Mouse (Mus musculus) midbrain, embryonic 12.5 days (tissue): Measurements from ENCODE around the gene Arrb1. TPM values are rescaled to one million over a fixed set of nuclear protein-coding genes. Genes with fewer than 3 reads are reported as not detected.

ENCODE experiments used
- ATAC-seq: fragments of 200-750 bp; cut with Nextera tagmentation; 2 replicates; pipeline ENCODE4 v1.8.0; 2017; ENCODE audit warnings: low read depth, moderate TSS enrichment, moderate library complexity; ENCODE audit not compliant: low FRiP score
- H3K27ac ChIP-seq: fragments of 300-500 bp; sonication (generic); replicated peaks from 2 replicates; pipeline ENCODE4 v1.5.1; 2016; ENCODE audit warnings: mild to moderate bottlenecking
- H3K27me3 ChIP-seq: fragments of 300-500 bp; sonication (generic); 2 replicates; pipeline ENCODE4 v1.6.1; 2016; ENCODE audit warnings: mild to moderate bottlenecking
- H3K36me3 ChIP-seq: fragments of 300-500 bp; sonication (generic); 2 replicates; pipeline ENCODE4 v1.6.1; 2016
- H3K4me1 ChIP-seq: fragments of 300-500 bp; sonication (generic); 2 replicates; pipeline ENCODE4 v1.6.1; 2016
- H3K4me2 ChIP-seq: fragments of 300-500 bp; sonication (generic); replicated peaks from 2 replicates; pipeline ENCODE4 v1.6.1; 2016; ENCODE audit warnings: mild to moderate bottlenecking, moderate library complexity
- H3K4me3 ChIP-seq: fragments of 300-500 bp; sonication (generic); 2 replicates; pipeline ENCODE4 v1.5.1; 2016; ENCODE audit warnings: mild to moderate bottlenecking
- H3K9ac ChIP-seq: fragments of 300-500 bp; sonication (generic); replicated peaks from 2 replicates; pipeline ENCODE4 v1.6.1; 2016; ENCODE audit warnings: mild to moderate bottlenecking, moderate library complexity
- H3K9me3 ChIP-seq: fragments of 300-500 bp; sonication (generic); 2 replicates; pipeline ENCODE4 v1.6.1; 2016; ENCODE audit warnings: mild to moderate bottlenecking
- WGBS: fragments of 180-500 bp; shearing (Covaris S2); methylation state at CpG from one replicate; pipeline ENCODE4 v1.1.7; 2016; 5-methylcytosine and 5-hydroxymethylcytosine counted together
- polyA plus RNA-seq: library from polyadenylated mRNA; unstranded; fragments of >200 nt; fragmentation: Nextera tagmentation; extraction: Ambion mirVana; gene quantifications from 2 replicates; pipeline ENCODE4 v1.2.1, GENCODE M21; 2016

The Arrb1 gene
- polyA plus RNA-seq, 1 experiment from 2014 or later = 13.4 TPM

- no peak overlapping the region for H3K27ac ChIP-seq
- peaks cover 12% of the 10 kb centered on the region; the same call in 1 of the 2 replicates for H3K27me3 ChIP-seq
- ATAC-seq = no peak
- WGBS = 69% methylated on average over 4 of the region's 4 CpGs
- no peak overlapping the region for H3K4me3 ChIP-seq
- H3K4me2 ChIP-seq = peak overlapping the region; percentile 79
- 0 out of 2 replicates have a peak overlapping the region, but pooled peaks have one; percentile 20 for H3K9ac ChIP-seq
- no peaks in the 10 kb centered on the region for H3K9me3 ChIP-seq
- peaks cover 49% of the 10 kb centered on the region for H3K4me1 ChIP-seq
- no peaks in the 10 kb centered on the region for H3K36me3 ChIP-seq
Observed at GRCm38 (mm10) chr7:99538421-99538820, 3.2 kb downstream of the Arrb1 start.

GRCm38 (mm10) chr7:99539201-99539891, 4.1 kb downstream of the Arrb1 start:
- Histone ChIP-seq H3K4me3 (no peak overlapping the region), H3K36me3 (no peaks in the 10 kb centered on the region), H3K9me3 (no peaks in the 10 kb centered on the region), H3K9ac (0 out of 2 replicates have a peak overlapping the region, but pooled peaks have one; percentile 4), H3K27ac (no peak overlapping the region), H3K4me1 (peaks cover 46% of the 10 kb centered on the region), H3K27me3 (peaks cover 7% of the 10 kb centered on the region; the same call in 1 of the 2 replicates), H3K4me2 (peak overlapping the region; percentile 8)
- no peak for ATAC-seq
- WGBS = 29% methylated on average over 8 of the region's 8 CpGs

- no peak for ATAC-seq
- Histone ChIP-seq H3K4me1 (peaks cover 39% of the 10 kb centered on the region), H3K9ac (0 out of 2 replicates have a peak overlapping the region, but pooled peaks have one; percentile 4)
Observed at GRCm38 (mm10) chr7:99540016-99540415, 4.8 kb downstream of the Arrb1 start.

GRCm38 (mm10) chr7:99541204-99541603, 5.9 kb downstream of the Arrb1 start:
- no peak overlapping the region for H3K4me3 ChIP-seq
- no peak overlapping the region for H3K4me2 ChIP-seq
- no peaks in the 10 kb centered on the region for H3K9me3 ChIP-seq
- peaks cover 36% of the 10 kb centered on the region for H3K4me1 ChIP-seq
- H3K9ac ChIP-seq = no peak overlapping the region
- no peak overlapping the region for H3K27ac ChIP-seq
- peaks cover 7% of the 10 kb centered on the region; the same call in 1 of the 2 replicates for H3K27me3 ChIP-seq
- no peaks in the 10 kb centered on the region for H3K36me3 ChIP-seq
- 40% methylated on average over 5 of the region's 5 CpGs for WGBS
- no peak for ATAC-seq

More at GRCm38 (mm10) chr7:99540016-99540415, 4.8 kb downstream of the Arrb1 start:
- Histone ChIP-seq H3K4me3 (no peak overlapping the region), H3K36me3 (no peaks in the 10 kb centered on the region), H3K4me2 (peak overlapping the region; percentile 8), H3K9me3 (no peaks in the 10 kb centered on the region), H3K27ac (no peak overlapping the region), H3K27me3 (peaks cover 7% of the 10 kb centered on the region; the same call in 1 of the 2 replicates)
- WGBS = 90% methylated on average over 2 of the region's 2 CpGs

DNA sequence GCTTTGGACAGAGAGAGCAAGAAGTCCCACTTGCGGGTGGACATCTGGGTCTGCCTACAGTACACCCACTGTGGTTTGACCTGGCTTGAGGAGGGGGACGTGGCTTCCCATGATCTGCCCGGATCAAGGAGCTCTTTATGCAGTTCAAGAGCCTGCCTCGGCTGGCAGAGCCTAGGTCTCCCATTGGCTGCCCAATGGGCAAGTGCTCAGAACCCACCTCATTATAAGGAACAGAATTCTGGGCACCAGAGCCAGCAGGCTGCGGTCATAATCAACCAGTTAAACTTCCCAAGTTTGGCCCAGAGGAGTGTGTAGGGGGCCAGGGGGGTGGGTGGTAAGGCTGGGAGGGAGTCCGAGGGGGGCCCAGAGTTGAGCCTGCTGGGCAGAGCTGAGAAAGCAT, 9.0 kb downstream of the Arrb1 start:
- peaks cover 15% of the 10 kb centered on the region for H3K4me1 ChIP-seq
- 68% methylated on average over 6 of the region's 6 CpGs for WGBS
- H3K27ac ChIP-seq = no peak overlapping the region
- H3K4me2 ChIP-seq = no peak overlapping the region
- H3K27me3 ChIP-seq = no peaks in the 10 kb centered on the region
- ATAC-seq = no peak
- no peak overlapping the region for H3K4me3 ChIP-seq
- H3K36me3 ChIP-seq = no peaks in the 10 kb centered on the region
- no peaks in the 10 kb centered on the region for H3K9me3 ChIP-seq
- no peak overlapping the region for H3K9ac ChIP-seq

DNA sequence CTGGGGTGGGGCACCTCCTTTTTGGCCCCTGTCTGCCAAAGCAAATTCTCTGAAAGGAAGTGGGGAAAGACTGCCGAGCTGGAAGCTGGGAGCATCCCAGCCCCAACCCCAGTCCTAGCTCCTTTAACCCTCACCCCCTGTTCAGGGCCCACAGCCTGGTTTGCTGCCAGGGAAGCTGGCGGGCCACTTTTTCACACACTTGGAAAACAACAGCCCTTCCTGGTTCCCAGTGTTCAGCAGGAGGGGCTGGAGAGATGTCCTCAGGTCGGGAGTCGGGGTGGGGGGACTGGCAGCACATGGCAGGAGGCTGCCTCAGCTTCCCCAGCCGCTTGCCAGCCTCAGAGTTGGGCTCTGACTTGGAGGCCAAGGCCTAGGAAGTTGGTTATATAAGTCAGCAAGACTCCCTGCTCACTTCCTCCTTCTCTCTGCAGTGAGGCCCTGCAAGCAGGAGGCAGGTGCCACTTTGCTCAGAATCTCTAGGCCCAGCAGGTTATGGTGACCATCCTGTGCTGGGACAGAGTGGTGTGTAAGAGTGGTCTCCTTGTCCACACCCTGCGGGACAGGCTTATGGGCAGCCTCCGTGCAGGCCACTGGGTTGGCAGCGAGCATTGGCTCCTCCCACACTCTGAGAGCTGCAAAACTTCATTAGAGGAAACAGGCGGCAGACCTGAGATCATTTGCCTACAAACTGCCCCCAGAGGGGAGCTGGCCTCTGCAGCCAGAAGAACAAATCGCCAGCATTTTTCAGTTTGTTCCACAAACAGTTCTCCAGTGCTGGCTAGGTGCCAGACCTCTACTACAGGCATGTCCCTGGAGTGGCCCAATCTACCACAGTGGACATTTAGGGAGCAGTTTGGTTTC, 10.8 kb downstream of the Arrb1 start:
- ATAC-seq = no peak
- no peak overlapping the region for H3K4me3 ChIP-seq
- H3K27ac ChIP-seq = 0 out of 2 replicates have a peak overlapping the region, but pooled peaks have one; percentile 15
- H3K9ac ChIP-seq = no peak overlapping the region
- 0 out of 2 replicates have a peak, but pooled peaks cover 5% of the 10 kb centered on the region for H3K36me3 ChIP-seq
- H3K4me2 ChIP-seq = no peak overlapping the region
- H3K9me3 ChIP-seq = no peaks in the 10 kb centered on the region
- WGBS = 55% methylated on average over 10 of the region's 10 CpGs
- 0 out of 2 replicates have a peak, but pooled peaks cover 6% of the 10 kb centered on the region for H3K4me1 ChIP-seq
- H3K27me3 ChIP-seq = no peaks in the 10 kb centered on the region

DNA sequence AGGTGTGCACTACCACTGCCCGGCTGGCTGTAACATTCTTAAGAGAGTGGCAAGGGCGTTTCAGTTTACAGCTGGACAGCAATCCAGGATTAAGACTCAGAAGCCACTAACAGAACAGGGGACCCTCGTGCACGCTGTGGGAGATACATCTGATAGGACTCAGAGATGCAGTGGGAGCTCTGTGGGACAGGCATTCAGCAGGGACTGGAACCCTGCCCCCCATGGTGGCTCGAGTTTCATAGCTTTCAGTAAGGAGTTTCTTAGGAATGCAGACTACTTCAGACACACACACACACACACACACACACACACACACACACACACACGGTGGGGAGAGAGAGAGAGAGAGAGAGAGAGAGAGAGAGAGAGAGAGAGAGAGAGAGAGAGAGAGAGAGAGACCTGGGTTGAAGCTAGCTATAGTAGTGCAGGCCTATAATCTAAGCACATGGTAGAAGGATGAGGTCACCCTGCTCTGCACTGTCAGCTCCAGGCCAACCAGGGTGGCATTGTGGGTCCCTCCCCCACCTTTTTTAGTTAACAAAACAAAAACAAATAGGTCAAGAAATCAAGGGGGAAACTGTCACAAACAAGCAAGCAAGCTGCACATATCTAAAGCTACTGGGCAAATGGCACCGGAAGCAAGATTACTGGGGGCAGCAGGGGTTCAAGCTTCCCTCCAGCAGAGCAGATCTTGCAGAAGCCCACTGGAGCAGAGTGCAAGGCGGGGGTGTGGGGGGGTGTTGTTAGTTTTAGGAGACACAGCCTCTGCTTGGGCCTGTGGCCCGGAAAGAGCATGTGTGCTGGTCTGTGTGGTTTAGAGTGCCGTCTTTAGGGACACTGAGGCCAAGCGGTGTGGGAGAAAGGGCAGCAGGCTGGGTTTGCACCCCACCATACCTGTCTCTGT, 12.6 kb downstream of the Arrb1 start:
- ATAC-seq = no peak
- no peaks in the 10 kb centered on the region for H3K27me3 ChIP-seq
- H3K4me3 ChIP-seq = no peak overlapping the region
- H3K9me3 ChIP-seq = no peaks in the 10 kb centered on the region
- H3K9ac ChIP-seq = no peak overlapping the region
- 0 out of 2 replicates have a peak, but pooled peaks cover 5% of the 10 kb centered on the region for H3K36me3 ChIP-seq
- 59% methylated on average over 10 of the region's 11 CpGs for WGBS
- H3K4me2 ChIP-seq = no peak overlapping the region
- H3K27ac ChIP-seq = no peak overlapping the region
- 0 out of 2 replicates have a peak, but pooled peaks cover 6% of the 10 kb centered on the region for H3K4me1 ChIP-seq

DNA sequence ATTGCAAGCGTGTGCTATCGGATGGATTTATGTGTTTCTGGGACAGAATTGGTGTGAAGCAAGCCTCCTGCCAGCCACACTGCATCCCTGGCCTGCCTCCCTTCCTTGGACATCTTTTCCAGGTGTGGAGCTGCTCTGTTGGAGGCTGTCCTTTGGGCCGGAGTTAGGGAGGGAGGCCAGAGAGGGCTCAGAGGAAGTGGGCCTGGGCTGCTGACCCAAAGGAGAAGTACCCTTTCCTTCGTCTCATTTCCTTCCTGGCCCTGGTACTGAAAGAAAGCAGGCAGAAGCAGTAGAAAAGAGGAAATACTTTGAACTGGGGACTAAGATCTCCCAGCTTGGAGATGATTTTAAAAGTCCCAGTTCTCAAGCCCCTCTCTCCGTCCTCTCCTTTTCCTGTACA, 14.4 kb downstream of the Arrb1 start:
- no peak overlapping the region for H3K27ac ChIP-seq
- no peaks in the 10 kb centered on the region for H3K27me3 ChIP-seq
- H3K4me2 ChIP-seq = no peak overlapping the region
- no peaks in the 10 kb centered on the region for H3K9me3 ChIP-seq
- 0 out of 2 replicates have a peak, but pooled peaks cover 5% of the 10 kb centered on the region for H3K36me3 ChIP-seq
- H3K4me3 ChIP-seq = no peak overlapping the region
- no peak overlapping the region for H3K9ac ChIP-seq
- WGBS = 91% methylated on average over 5 of the region's 5 CpGs
- ATAC-seq = no peak
- H3K4me1 ChIP-seq = 0 out of 2 replicates have a peak, but pooled peaks cover 8% of the 10 kb centered on the region

- H3K4me2 ChIP-seq = no peak overlapping the region
- no peaks in the 10 kb centered on the region for H3K9me3 ChIP-seq
- 0 out of 2 replicates have a peak, but pooled peaks cover 5% of the 10 kb centered on the region for H3K36me3 ChIP-seq
- no peak overlapping the region for H3K27ac ChIP-seq
- ATAC-seq = no peak
- WGBS = 98% methylated on average over 3 of the region's 3 CpGs
- H3K27me3 ChIP-seq = no peaks in the 10 kb centered on the region; the same call in 1 of the 2 replicates
- H3K4me3 ChIP-seq = no peak overlapping the region
- peaks cover 9% of the 10 kb centered on the region; the same call in 1 of the 2 replicates for H3K4me1 ChIP-seq
- H3K9ac ChIP-seq = no peak overlapping the region
Observed at GRCm38 (mm10) chr7:99551623-99552022, 16.4 kb downstream of the Arrb1 start.

- no peaks in the 10 kb centered on the region; the same call in 1 of the 2 replicates for H3K27me3 ChIP-seq
- H3K4me3 ChIP-seq = no peak overlapping the region
- H3K9me3 ChIP-seq = no peaks in the 10 kb centered on the region
- 0 out of 2 replicates have a peak, but pooled peaks cover 5% of the 10 kb centered on the region for H3K36me3 ChIP-seq
- H3K9ac ChIP-seq = no peak overlapping the region
- H3K27ac ChIP-seq = no peak overlapping the region
- H3K4me1 ChIP-seq = peaks cover 8% of the 10 kb centered on the region; the same call in 1 of the 2 replicates
- ATAC-seq = no peak
- 61% methylated on average over 9 of the region's 9 CpGs for WGBS
- H3K4me2 ChIP-seq = no peak overlapping the region
Observed at GRCm38 (mm10) chr7:99553222-99553884, 18.1 kb downstream of the Arrb1 start.
